Mouse (Mus musculus) brain, embryonic 14.5 days (tissue): ENCODE measurements at regions not wholly inside any gene's neighbourhood (a gene's known extent, or its start where the extent isn't known, plus 50 kb on each side); places are given as distances from the start of the nearest gene placed in this dataset.

Experiments
- DNase-seq: peaks from one replicate; pipeline ENCODE4 v3.0.0-alpha.2; 2011; ENCODE audit warnings: low read depth
- CTCF ChIP-seq: fragments of 200-500 bp; IDR thresholded peaks from 2 replicates; pipeline ENCODE4 v1.5.1; 2012; ENCODE audit warnings: inconsistent platforms, mild to moderate bottlenecking, moderate library complexity, borderline replicate concordance; ENCODE audit not compliant: insufficient read depth, insufficient read length; ENCODE audit errors: extremely low read depth
- POLR2A ChIP-seq: fragments of 200-500 bp; IDR thresholded peaks from 2 replicates; pipeline ENCODE4 v1.6.1; 2012; ENCODE audit warnings: mild to moderate bottlenecking, inconsistent platforms, borderline replicate concordance; ENCODE audit not compliant: poor library complexity, insufficient read depth, insufficient read length, severe bottlenecking; ENCODE audit errors: extremely low read depth

DNA sequence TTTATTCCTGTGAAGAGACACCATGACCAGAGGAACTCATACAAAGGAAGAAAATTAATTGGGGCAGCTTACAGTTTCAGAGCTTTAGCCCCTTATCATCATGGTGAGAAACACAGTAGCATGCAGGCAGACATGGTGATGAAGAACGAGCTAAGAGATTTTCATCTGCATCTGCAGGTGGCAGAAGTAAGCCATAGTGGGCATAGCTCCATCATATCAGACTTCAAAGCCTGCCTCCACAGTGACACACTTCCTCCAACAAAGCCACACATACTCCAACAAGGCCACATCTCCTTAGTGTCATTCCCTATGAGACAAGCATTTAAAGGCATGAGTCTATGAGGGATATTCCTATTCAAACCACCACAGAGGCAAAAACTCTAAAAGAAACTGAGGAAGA lies 800.7 kb upstream of the Pcdh9 start:
- no peak for DNase-seq
- TF ChIP-seq POLR2A (no peak), CTCF (no peak)

DNA sequence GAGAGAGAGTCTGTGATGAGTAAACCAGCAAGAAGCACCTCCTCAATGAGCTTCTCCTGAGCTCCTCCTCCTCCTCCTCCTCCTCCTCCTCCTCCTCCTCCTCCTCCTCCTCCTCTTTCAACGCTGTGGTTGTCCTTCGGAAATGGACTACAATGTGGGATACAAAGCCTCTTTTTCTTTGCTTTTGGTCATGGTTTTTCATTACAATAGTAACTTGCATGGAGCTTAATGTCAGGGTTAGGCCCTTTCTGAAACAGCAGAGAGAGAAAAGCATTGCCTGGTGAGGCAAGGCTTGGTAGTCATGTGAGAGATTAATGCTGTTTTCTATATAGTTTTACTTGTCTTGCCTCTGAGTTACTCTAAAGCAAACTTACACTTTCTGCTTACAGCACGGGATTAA lies 787.2 kb upstream of the Pcdh9 start:
- DNase-seq = no peak
- TF ChIP-seq CTCF (no peak), POLR2A (no peak)

DNA sequence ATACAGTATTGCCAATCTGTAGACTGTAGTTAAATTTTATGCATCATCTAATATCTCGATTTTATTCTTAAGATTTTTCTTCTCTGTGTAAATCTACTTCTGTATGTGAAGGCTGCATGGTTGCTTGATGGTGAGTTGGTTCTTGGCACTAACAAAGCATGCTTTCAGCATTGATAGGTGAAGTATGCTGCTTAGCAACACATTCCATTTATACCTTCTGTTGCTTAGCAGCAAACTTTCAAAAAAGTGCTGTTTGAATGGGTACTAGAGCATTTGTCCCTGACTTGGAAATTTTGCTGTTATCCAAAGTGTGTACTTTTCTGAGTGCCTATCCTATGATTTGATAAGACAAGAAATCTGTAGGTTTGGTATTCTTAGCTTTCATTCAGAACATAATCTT lies 763.1 kb upstream of the Pcdh9 start:
- TF ChIP-seq CTCF (no peak), POLR2A (no peak)
- DNase-seq = peak; percentile 28

DNA sequence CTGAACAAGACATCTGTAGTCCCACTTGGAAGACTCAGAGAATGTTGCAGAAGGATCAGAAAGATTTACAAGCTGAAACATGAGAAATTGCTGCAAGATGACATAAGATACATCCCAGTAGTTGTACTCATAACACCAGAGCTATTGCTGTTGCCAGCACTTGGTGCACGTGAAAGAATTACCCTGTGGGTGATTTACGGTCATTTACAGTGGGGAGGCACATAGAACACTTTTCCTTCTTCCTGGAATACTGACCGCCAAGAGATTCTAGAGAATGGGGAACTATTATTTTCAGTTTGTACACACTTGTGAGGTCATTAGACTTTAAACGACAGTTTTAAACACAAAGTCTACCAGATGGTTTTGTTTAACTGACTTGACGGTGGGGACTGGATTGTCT lies 724.5 kb upstream of the Pcdh9 start:
- DNase-seq = no peak
- TF ChIP-seq CTCF (no peak), POLR2A (no peak)
